Mouse (Mus musculus): Measurements from ENCODE around the gene Stil.
A peak's percentile ranks its signal among the peaks of the same experiment; 100 is the strongest.
"Not testable (repeated sequence)": the region's sequence is repeated elsewhere in the genome, so short reads cannot be mapped to it uniquely, and the experiment has no call there.

The Stil gene

DNA sequence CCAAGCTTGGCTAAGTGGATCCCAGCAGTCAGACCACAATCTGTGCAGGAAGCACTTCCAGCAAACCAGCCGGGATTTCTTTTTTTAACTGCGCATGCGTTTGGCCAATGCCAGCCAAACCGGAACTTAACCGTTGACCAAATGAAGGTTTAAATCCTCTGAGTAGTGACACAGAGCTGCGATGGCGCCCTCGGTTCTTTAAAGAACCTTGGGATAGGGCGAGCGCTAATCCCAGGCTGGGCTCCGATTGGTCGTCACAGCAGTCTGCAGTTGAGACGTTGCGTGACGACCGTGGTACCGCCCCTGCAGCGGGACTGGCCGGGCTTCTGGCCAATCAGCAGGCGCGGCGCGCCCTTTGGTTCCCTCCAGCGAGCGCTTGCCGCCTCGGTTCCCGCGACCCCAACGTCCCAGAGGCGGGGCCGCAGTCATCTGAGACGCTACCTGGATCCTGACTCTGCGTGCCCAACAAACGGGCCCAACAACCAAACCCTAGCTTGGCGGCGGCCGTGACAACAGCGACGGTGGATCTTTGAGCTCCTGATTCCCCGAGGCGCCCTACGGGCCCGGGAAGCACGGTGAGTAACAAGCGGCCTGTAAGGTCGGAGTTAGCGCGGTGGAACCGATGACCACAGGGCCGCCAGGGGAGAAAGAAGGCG is at the start of gene Stil:
Stil (plus strand) TSS at position 387 of the 656 bp plus-strand sequence.
- DNase-seq (ENCODE audit: low spot score in 2 of 2): peak; percentile 95

DNA sequence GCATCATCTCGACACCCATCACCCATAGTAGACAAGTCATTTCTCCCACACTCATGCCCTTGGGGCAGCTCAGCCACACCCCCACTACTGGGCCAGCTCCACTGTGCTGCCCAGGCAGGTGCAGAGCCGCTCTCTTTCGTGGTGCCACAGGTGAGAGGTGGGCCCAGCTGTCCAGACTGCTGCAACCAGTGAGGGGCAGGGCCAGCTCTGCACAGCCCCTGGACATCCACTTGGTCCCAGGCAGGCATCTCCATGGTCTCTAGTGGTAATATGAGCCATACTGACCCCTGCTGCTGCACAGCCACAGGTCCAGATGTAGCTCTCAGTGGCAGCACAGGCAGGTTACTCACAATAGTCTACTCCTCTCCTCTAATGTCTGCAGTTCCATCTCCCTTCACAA is 46.8 kb upstream of the Stil start:
- DNase-seq (ENCODE audit: low spot score in 2 of 2): no peak

DNA sequence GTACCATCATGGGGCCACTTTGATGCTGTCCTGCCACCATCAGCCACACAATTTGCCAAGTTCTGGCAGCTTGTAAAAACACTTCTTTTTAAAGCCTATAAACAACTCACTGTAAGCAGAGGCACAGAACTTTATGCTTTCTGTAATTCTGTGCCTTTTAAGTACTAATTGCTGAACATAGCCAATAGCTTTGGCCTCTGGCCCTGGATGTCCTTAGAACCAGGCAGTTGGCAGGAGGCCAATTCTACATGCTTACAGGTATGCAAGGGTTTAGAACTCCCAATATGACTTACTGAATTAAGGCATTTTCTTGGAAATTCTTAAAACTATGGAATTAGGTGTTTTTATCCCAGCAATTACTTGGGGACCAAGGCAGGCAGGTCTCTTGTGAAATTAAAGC is 42.6 kb upstream of the Stil start:
- no peak for DNase-seq (ENCODE audit: low spot score in 2 of 2)

DNA sequence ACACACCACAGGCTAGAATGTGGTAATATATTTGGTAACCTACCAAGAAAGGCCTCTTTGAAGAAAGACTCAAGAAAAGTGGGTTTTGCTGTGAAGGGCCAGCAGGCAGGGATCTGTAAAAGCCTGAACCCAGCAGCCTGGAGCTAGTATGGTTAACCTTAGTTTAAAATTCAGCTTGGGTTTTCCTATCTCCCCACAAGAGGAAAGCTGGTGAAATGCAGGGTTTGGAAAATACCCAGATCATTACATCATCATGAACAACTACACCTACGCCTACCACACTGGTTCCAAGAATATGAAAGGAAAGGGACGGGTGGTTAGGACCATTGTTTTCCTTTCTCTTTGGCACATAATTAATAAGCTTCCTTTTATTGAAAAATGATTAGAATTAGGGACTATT is 41.7 kb upstream of the Stil start:
- DNase-seq (ENCODE audit: low spot score in 2 of 2): no peak

DNA sequence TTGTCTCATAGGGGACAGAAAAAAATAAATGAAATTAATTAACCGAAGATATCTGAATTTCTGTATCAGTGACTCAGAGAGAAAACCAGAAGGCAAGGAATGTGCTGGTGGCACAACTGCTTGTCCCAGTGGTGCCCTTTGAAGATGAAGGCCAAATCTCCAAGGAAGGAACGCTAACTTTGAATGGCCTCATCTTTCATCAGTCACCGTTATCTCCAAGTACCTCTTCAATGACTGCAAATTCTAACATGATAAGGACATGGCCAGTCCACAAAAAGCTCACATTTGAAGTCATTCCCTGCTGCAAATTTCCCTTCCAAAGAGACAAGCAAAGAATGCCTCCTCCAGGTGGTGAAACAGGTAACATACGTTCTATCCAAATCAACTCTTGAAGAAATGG is 41.2 kb upstream of the Stil start:
- DNase-seq (ENCODE audit: low spot score in 2 of 2): no peak

DNA sequence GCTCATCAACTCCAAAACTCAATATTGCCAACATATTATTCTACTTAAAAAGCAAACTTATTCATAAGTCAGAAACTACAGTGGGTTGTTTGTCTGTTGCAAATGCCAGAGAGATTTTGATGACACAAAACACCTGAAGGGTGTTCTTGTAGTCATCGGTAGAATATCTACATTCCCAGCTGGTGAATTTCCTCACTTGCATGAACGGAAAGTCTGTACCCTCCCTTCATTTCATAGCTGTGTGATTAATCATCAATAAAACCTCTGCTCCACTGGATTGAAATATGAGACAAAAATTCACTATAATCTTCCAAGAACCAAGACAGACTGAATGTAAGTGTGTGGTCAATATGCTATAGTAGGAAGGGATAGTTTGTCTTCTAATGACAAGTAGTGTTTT is 40.4 kb upstream of the Stil start:
- no peak for DNase-seq (ENCODE audit: low spot score in 2 of 2)

DNA sequence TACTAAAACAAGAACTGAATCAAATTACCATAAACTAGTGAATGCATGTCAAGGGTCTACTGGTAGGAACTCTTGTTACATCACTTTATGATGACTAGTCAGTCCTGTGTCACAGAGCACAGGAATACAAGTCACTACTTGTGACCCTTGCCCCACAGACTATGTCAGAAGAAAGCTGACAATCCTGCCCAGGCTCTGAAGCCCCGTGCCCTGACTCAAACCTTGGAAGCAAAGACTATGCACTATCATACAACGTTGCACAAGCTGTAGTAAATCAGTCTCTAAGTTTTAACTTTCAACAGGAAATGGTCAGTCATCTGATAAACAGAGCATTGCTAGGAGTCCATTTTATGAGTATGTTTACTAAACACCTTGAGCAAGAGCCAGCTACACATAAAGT is 39.1 kb upstream of the Stil start:
- not testable (repeated sequence) for DNase-seq (ENCODE audit: low spot score in 2 of 2)

DNA sequence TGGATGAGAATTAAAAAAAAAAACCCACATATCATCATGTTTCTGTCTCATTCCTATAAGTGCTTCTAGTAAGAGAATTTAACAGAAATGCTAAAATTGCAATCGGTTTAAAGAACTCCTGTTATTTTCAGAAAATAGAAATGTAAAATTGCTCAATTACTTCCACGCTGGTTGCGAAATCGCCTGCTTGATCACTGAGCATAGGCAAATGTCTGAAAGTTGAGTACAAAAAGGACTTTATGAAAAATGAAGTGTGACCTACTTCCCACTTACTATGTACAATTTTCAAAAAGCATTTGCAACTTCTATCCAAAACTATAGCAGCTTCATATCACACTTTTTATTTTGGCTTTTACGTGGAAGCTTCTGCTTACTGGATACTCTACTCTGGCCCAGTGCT is 29.2 kb upstream of the Stil start:
- no peak for DNase-seq (ENCODE audit: low spot score in 2 of 2)

DNA sequence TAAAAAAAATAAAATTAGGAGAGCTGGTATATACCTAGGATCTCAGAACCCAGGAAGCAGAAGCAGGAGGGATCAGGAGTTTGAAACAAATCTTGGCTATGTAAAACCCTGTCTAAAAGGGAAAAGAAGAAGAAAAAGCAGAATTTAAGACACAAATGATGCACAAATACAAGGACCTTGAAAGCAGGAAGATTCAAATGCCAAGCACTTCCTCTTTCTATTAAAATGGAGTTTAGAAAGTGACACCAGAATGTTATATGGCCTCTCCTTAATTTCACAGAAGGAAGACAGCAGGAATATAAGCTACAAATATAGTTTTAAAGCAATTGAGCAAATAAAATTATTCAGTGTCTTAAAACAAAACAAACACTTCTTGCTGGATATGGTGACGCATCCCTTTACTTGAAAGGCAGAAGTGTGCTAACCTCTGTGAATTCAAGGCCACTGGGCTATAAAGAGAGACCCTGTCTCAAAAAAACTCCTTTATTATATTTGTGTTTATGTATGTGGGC is 26.7 kb upstream of the Stil start:
- no peak for DNase-seq (ENCODE audit: low spot score in 2 of 2)

DNA sequence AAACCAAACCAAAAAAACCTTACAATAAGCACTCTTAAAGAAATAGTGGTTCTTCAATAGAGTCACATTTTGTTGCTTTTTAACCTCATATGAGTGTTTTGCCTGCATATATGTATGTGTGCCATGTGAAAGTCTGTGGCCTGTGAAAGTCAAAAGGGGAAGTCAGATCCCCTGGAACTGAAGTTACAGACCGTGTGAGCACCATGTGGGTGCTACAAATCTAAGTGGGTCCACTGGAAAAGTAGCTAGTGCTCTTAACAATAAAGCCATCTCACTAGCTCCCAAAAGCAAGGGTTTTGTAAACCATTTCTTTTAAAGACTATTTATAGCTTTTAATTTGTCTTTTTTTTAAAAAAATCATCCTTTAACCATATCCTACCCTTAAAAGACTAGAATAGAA is 17.3 kb upstream of the Stil start:
- DNase-seq (ENCODE audit: low spot score in 2 of 2): no peak

DNA sequence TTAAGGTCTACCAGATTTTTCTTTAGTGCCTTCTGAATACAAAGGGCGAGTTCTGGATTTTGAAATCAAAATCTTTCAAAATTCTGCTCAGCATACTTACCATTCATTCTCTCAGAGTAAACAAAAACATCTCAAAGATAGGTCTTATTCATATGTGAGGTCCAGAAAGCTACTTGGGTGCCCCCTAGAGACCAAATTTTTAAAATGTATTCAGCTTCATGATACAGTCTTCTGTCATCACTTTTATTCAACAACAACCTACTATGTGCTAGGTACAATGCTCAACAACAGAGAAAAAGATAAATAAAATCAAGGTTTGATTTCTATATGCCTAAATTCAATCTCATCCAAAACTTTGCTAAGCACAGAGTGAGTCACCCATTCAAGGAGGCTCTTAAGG is 16.9 kb upstream of the Stil start:
- DNase-seq (ENCODE audit: low spot score in 2 of 2): no peak

DNA sequence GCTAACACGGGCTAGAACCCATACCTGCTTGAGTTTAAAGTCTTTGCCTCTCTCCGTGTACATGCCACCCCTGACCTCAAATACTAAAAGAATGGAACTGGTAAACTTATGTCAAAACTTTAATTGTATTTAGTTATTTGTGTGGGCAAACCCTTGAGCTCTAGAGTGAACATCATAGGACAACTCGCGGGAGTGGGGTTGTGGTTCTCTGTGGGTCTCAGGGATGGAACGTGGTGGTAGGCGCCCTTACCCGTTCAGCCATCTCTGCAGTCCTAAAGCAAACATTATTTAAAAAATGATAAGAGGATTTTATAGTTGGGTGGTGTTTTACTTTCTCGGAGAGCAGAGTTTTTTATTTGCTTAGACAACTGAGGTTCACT is 13.8 kb upstream of the Stil start:
- no peak for DNase-seq (ENCODE audit: low spot score in 2 of 2)

DNA sequence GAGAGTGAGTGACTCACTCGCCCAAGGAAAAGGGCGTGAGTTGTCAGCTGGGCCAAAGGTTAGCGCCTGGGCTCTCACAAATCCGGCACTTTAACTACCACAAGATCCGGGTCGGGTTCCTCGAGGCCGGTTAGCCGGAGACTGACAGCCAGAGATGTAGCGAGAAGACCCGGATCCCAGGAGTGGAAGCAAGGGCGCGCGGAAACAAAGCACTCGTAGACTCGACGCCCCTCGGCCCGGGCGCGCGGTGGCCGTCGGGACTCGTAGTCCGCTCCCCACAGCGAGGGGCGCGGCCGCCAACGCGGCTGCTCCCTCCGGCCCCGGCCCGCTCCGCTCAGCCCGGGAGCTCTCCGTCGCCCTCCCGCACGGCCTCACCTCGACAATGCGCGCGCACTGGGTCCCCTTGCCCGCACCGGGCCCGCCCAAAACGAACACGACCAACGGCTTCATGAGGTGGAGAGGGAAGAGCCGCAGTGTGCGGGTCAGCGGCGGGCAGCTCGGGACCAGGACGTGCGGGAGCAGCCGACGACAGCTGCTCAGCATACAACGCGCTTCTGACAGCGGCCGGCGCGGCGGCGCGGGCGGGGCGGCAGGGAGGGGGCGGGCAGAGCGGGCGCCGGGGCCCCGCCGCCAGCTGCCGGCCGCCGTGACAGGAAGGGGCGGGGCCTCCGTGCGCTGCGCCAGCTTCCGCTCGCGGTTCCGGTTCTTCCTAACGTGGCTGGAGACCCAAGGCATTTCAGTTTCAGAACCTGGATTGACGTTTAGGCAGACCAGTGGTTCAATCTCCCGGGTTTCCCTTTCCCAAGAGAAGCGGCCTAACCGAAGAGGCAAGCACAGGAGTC is 13.1 kb upstream of the Stil start, which contains the start of gene Cmpk1:
Cmpk1 (minus strand) TSS at position 651 of the 842 bp plus-strand sequence.
- DNase-seq (ENCODE audit: low spot score in 2 of 2): peak; percentile 67 to 75

DNA sequence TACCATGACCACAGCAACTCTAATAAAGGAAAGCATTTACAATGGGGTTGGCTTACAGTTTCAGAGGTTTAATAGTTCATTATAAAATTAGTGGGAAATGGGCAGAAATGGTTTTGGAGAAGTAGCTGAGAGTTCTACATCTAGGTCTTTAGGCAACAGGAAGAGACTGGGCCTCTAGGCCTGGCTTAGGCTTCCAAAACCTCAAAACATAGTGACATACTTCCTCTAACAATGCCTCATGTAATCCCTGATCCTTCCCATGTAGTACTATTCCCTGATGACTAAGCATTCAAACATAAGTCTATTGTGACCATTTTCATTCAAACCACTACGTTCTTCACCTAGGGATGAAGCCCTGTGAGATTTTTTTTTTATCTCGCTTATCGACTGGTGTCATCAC is 5.7 kb upstream of the Stil start:
- DNase-seq (ENCODE audit: low spot score in 2 of 2): no peak

DNA sequence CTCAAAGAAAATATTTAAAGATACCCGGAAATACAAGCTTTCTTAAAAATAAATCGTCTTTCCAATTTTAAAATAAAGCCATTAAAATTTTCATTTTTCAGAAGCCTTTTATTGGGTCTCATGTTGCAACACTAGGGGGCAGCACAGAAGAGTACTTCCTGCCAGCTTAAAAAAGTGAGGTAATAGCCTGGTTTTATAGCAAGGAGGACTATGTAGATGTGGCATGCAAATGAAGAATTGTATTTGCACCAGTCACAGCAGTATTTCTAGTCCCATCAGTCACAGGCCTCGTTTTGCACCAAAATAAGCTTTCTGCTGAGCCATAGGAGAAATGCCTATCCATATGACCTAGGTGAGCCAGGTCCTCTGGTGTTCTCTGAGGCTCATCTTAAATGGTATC is 2.9 kb upstream of the Stil start:
- DNase-seq (ENCODE audit: low spot score in 2 of 2): peak in 1 of 2 experiments; percentile 11

DNA sequence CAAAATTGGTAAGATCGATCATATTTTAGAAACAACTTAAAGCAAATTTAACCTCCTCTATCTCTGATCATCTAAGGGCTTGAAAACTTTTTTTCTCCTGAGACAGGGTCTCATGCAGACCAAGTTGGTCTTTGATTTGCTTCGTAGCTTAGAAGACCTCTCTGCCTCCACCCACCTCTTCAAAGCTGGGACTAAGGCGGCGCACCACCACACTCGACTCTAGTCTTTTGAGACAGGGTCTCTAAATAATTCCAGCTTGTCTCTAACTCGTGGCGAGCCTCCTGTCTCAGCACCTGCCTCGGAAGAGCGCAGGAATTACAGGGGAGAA is 550 bp upstream of the Stil start:
- DNase-seq (ENCODE audit: low spot score in 2 of 2): no peak

DNA sequence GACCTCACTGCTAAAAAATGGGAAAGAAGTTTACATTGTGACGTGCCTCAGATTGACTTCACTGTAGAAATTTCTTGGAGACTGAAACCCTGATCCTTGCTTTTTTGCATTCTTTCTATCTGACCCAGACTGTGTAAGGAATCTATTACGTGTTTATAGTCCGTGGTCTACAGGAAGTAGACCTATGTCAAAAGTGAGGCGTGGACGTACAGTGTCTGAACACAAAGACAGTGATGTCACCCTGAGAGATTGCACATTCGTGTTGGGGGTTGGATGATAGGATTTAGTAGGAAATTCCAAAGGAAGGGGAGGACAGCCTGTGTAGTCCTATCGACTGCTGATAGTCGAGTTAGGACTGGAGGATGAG is 453 bp downstream of the Stil start:
- DNase-seq (ENCODE audit: low spot score in 2 of 2): no peak

DNA sequence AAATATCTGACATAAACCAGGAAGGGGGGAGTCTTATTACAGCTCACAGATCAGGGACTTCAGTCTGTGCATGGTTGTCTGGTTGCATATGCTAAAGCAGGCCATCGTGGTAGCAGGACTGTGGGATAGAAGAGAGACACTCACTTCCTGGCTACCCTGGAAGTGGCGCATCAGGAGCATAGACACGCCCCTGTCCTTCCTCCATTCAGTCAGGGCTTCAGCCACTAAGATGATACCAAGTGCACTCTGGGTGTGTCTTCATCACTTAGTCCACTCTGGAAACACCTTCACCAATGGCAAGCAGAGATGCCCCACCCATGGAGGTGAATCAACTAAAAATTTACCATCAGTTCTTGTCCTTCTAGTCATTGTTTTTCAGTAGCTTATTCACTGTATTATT is 14.3 kb downstream of the Stil start:
- DNase-seq (ENCODE audit: low spot score in 2 of 2): no peak

DNA sequence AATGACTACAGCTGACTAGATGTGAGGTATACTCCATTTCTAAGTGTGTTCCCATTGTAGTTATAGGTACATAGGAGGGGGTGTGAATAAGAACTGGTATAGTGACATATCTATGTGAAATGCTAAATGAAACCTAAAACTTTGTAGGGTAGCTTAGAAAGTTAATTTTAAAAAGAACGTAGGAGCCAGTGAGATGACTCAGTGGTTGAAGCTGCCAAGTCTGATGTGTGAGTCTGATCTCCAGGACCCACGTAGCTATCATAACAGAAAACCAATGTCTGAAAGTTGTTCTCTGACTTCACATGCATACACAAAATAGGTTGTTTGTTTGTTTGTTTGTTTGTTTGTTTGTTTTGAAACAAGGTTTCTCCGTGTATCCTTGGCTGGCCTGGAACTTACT is 20.0 kb downstream of the Stil start:
- no peak for DNase-seq (ENCODE audit: low spot score in 2 of 2)

DNA sequence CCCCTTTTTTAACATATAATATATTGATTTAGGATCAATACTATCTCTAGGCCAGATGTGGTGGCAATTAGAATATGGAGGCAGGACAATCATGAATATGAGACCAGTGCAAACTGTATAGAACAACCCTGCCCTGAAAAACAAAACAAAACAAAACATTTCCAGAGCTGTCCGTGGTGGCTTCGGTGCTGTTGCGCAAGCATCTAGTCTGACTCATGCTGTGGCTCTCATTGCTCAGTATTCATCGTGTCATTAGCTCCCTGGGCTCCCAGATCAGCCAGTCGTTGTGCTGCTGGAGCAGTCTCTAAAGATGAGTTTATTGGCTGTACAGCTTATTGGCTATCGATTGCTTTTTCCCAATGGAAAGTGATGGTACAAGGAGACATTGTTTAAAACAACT is 35.1 kb downstream of the Stil start:
- DNase-seq (ENCODE audit: low spot score in 2 of 2): no peak

DNA sequence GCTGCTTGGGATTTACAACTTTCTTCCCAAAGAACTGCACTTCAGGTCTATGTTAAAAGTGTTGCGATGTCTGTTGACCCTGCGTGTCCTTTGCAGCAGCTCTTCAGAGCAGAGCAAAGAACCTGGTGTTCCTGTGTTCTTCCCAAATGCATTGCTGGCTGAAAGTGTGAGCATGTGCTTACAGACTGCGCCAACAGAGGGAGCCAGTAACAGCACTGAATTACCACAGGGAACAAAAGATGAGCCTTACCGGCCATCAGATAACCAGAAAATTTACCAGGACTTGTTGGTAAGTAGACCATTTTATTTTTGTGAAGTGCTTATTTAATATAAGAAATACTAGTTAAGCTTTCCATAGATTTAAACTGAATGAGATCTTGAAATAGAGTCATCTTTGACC is 38.3 kb downstream of the Stil start:
- DNase-seq (ENCODE audit: low spot score in 2 of 2): peak in 1 of 2 experiments; percentile 51

DNA sequence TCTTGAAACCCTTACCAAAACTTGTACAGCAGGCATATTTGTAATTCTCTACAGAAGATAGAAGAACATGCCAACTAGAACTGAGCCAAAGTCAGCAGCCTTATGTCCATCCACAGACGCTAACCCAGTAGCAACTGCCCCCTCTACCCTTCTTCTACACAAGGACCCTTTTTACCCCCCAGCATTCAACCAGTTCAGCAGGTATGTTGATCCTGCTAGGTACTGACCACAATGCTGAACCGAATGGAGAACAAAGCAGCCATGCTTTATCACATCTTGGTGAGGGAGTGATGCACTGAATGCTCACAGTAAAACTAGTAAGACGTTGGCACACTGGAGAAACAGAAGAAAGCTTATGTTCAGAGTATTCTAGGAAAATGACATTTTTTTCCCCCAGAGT is 45.7 kb downstream of the Stil start:
- DNase-seq (ENCODE audit: low spot score in 2 of 2): no peak

DNA sequence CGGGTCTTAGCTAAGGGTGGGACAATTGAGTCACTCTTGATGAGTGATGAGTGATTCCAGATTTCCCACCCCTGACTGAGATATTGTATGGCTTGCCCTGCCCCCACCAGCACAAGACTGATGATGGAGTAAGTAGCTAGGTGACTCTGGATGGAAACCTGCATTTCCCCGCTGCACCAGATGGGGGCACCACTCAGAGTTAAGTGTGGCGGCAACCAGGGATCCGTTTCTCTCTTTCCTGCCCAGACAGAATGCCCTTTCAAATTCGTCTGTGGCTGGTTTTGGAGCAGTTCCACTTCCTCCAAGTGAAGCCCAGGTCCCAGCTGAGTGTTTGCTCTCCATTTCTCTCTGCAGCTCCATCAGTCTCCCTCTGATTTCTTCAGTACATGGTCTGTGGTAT is 47.8 kb downstream of the Stil start:
- peak in 1 of 2 experiments; percentile 50 for DNase-seq (ENCODE audit: low spot score in 2 of 2)

Data from frontal cortex, postnatal 14 days (tissue).